Mouse (Mus musculus) forebrain, embryonic 16.5 days (tissue): ENCODE measurements around the gene Chst3. TPM values are rescaled to one million over a fixed set of nuclear protein-coding genes. Genes with fewer than 3 reads are reported as not detected.

Experiments
- ATAC-seq: fragments of 200-750 bp; cut with Nextera tagmentation; 2 replicates; pipeline ENCODE4 v1.8.0; 2017; ENCODE audit warnings: mild to moderate bottlenecking, moderate library complexity
- H3K27ac ChIP-seq: fragments of 300-500 bp; sonication (generic); 2 replicates; pipeline ENCODE4 v1.5.1; 2014; ENCODE audit warnings: low read length, control low read depth
- H3K27me3 ChIP-seq: fragments of 300-500 bp; sonication (generic); replicated peaks from 2 replicates; pipeline ENCODE4 v1.6.1; 2014; ENCODE audit warnings: low read length; ENCODE audit not compliant: control insufficient read depth, insufficient read depth
- H3K36me3 ChIP-seq: fragments of 300-500 bp; sonication (generic); 2 replicates; pipeline ENCODE4 v1.6.1; 2014; ENCODE audit not compliant: control insufficient read depth, insufficient read depth
- H3K4me1 ChIP-seq: fragments of 300-500 bp; sonication (generic); replicated peaks from 2 replicates; pipeline ENCODE4 v1.6.1; 2014; ENCODE audit warnings: low read length; ENCODE audit not compliant: control insufficient read depth, insufficient read depth
- H3K4me2 ChIP-seq: fragments of 300-500 bp; sonication (generic); 2 replicates; pipeline ENCODE4 v1.6.1; 2014; ENCODE audit warnings: mild to moderate bottlenecking, low read length, control low read depth
- H3K4me3 ChIP-seq: fragments of 300-500 bp; sonication (generic); replicated peaks from 2 replicates; pipeline ENCODE4 v1.5.1; 2014; ENCODE audit warnings: mild to moderate bottlenecking, low read length, control low read depth
- H3K9ac ChIP-seq: fragments of 300-500 bp; sonication (generic); replicated peaks from 2 replicates; pipeline ENCODE4 v1.6.1; 2014; ENCODE audit warnings: low read depth, low read length, control low read depth
- H3K9me3 ChIP-seq: fragments of 300-500 bp; sonication (generic); 2 replicates; pipeline ENCODE4 v1.6.1; 2016; ENCODE audit warnings: low read length; ENCODE audit not compliant: control insufficient read depth
- WGBS: fragments of 180-500 bp; shearing (Covaris S2); extraction: QIAGEN DNeasy Blood & Tissue Kit; methylation state at CpG from one replicate; pipeline ENCODE4 v1.1.7; 2014; 5-methylcytosine and 5-hydroxymethylcytosine counted together
- polyA plus RNA-seq: library from polyadenylated mRNA; unstranded; fragments of >200 nt; fragmentation: Nextera tagmentation; extraction: Ambion mirVana; gene quantifications from 2 replicates; pipeline ENCODE4 v1.2.1, GENCODE M21; 2015

Gene Chst3
- polyA plus RNA-seq = 0.83 and 0.90 TPM in 2 replicates

GRCm38 (mm10) chr10:60218591-60219499 is at the start of gene Chst3:
Chst3 (minus strand) TSS chr10:60219260.
- ATAC-seq = peak; percentile 84
- no peaks in the 10 kb centered on the region; the same call in 1 of the 2 replicates for H3K27me3 ChIP-seq

DNA sequence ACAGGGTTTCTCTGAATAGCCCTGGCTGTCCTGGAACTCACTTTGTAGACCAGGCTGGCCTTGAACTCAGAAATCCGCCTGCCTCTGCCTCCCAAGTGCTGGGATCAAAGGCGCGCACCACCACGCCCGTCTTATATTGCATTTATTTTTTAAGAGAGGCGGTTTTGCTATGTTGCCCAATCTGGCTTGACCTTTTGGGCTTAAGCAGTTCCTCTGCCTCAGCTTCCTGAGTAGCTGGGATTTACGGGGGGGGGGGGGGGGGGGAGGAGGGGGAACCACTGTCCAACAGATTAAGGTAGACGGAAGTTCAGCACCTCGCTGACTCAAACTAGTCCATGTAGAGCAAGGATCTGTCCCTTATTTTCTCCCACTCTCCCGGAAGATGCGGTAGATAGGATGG is 49.7 kb upstream of the Chst3 start:
- Histone ChIP-seq H3K9me3 (no peaks in the 10 kb centered on the region), H3K9ac (no peak overlapping the region), H3K4me2 (no peak overlapping the region), H3K27ac (no peak overlapping the region), H3K4me3 (no peak overlapping the region), H3K36me3 (no peaks in the 10 kb centered on the region), H3K27me3 (no peaks in the 10 kb centered on the region), H3K4me1 (peaks cover 3% of the 10 kb centered on the region; the same call in 1 of the 2 replicates)
- 83% methylated on average over 11 of the region's 11 CpGs for WGBS
- ATAC-seq = no peak

More at GRCm38 (mm10) chr10:60218591-60219499, at the start of gene Chst3:
- H3K27ac ChIP-seq = peak within 1 kb of the TSS; percentile 39
- peak within 1 kb of the TSS; percentile 96 for H3K4me2 ChIP-seq
- H3K9me3 ChIP-seq = no peaks in the 10 kb centered on the region
- H3K9ac ChIP-seq = peak within 1 kb of the TSS; percentile 70
- WGBS = under 1% methylated on average over 80 of the region's 83 CpGs
- no peaks in the 10 kb centered on the region for H3K36me3 ChIP-seq
- H3K4me1 ChIP-seq = peaks cover 25% of the 10 kb centered on the region
- H3K4me3 ChIP-seq = peak within 1 kb of the TSS; percentile 64

DNA sequence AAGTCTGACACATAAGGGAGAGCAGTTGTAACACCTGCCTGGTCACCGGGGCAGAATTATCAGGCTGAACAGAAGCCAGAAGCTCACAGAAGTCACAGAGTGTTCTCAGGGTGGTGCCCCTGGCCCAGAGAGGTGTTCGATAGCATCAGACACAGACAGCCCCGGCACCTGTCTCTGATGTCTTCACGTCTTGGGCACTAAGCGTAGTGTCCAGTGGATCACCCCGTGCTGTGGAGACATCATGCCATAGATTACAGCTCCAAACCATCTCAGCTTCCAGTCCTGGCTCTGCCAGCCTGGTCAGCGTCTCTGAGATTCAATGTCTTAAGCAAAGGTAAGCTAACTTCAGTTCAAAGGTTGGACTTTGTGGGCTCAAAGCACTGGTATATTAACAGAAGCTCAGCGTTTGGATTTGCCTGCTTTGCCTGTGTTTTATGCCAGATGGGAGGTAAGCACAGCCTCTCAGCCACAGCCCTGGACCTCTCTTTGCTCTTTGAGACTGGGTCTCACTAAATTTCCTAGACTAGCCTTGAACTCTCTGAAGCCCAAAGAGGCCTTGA is 47.9 kb upstream of the Chst3 start:
- Histone ChIP-seq H3K36me3 (no peaks in the 10 kb centered on the region), H3K9me3 (no peaks in the 10 kb centered on the region), H3K9ac (no peak overlapping the region), H3K4me3 (no peak overlapping the region), H3K27me3 (no peaks in the 10 kb centered on the region), H3K4me2 (no peak overlapping the region), H3K4me1 (peaks cover 11% of the 10 kb centered on the region), H3K27ac (no peak overlapping the region)
- ATAC-seq = no peak
- WGBS = 89% methylated on average over 8 of the region's 8 CpGs

DNA sequence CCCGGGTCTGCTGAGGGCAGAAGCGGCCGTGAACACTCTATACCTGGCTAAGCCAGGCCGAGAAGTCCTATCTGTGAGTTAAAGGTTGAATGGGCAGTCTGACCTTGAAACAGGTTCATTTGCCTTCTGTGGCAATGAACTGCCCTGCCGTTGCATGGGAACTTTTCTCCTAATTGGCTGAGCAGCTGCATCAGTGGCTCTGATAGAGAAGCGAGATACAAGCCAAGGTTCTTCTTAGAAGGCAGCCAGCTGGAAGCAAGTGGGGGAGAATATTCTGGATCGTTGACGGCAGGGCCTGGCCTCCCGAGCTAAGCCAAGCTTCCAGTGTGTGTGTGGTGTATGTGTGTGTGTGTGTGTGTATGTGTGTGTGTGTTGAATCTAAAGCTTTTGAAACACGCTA is 46.2 kb upstream of the Chst3 start:
- Histone ChIP-seq H3K4me3 (no peak overlapping the region), H3K27me3 (no peaks in the 10 kb centered on the region), H3K4me2 (no peak overlapping the region), H3K36me3 (no peaks in the 10 kb centered on the region), H3K9me3 (no peaks in the 10 kb centered on the region), H3K9ac (no peak overlapping the region), H3K27ac (no peak overlapping the region), H3K4me1 (peaks cover 11% of the 10 kb centered on the region)
- WGBS = 59% methylated on average over 10 of the region's 10 CpGs
- ATAC-seq = no peak

DNA sequence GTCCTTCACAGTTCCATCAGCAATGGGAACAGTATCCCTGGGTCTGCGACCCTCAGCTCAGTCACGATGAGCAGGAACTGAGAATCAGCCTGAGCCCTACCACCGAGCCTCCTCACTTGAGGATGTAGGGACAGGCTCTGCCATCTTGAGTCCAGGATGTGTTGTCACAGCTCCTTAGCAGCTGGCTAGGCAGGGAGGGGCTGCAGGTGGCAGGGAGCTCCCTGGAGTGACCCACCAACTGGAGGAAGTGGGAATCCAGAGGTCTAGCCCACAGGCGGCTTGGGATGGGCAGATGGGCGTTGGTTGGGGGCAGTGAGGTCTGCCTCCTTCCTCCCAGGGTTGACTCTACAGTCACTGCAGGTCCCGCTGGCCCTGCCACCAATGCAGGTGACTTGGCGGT is 44.3 kb upstream of the Chst3 start:
- H3K27ac ChIP-seq = no peak overlapping the region
- H3K4me1 ChIP-seq = peaks cover 11% of the 10 kb centered on the region
- no peak overlapping the region for H3K4me2 ChIP-seq
- H3K9me3 ChIP-seq = no peaks in the 10 kb centered on the region
- no peak for ATAC-seq
- no peaks in the 10 kb centered on the region for H3K27me3 ChIP-seq
- no peaks in the 10 kb centered on the region for H3K36me3 ChIP-seq
- 92% methylated on average over 7 of the region's 7 CpGs for WGBS
- no peak overlapping the region for H3K9ac ChIP-seq
- no peak overlapping the region for H3K4me3 ChIP-seq

DNA sequence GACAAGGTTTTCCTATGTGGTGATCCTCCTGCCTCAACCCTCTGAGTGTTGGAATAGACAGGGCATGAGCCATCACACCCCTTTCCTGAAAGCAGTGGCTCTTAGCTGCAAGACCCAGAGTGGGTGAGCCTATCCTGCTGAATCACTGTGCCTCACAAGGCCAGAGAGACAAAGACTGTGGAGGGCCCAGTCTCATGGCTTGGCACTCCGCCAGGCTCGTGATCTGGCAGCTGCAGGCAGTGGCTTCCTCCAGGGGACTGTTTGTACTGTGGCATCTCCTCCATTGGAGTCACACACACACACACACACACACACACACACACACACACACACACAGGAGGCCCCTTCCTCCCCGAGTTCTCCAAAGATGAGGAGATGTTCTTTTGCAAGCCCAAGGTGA is 43.3 kb upstream of the Chst3 start:
- H3K9me3 ChIP-seq = no peaks in the 10 kb centered on the region
- H3K4me2 ChIP-seq = no peak overlapping the region
- peaks cover 11% of the 10 kb centered on the region for H3K4me1 ChIP-seq
- H3K4me3 ChIP-seq = no peak overlapping the region
- ATAC-seq = peak; percentile 94
- no peaks in the 10 kb centered on the region for H3K36me3 ChIP-seq
- peak overlapping the region; percentile 76 for H3K27ac ChIP-seq
- H3K27me3 ChIP-seq = no peaks in the 10 kb centered on the region
- WGBS = 12% methylated on average over 3 of the region's 3 CpGs
- 0 out of 2 replicates have a peak overlapping the region, but pooled peaks have one; percentile 29 for H3K9ac ChIP-seq

DNA sequence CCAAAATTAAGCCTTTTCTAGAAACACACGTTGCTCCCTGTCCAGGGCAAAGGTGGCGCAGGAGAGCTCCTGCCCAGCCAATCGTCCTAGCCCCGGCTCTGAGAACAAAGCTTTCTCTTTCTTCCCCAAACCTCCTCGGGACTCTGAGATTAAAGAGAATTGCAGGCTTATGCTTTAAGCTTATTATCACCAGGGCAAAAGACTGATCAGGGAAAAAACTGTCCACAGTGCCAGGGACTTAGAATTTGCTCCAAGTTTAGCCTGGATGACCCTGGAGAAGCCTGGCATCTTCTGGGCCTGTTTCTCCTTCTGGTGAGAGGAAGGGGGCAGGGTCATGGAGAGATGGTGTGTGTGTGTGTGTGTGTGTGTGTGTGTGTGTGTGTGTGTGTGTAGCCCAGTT is 42.5 kb upstream of the Chst3 start:
- Histone ChIP-seq H3K4me2 (no peak overlapping the region), H3K27me3 (no peaks in the 10 kb centered on the region), H3K36me3 (no peaks in the 10 kb centered on the region), H3K9ac (no peak overlapping the region), H3K9me3 (no peaks in the 10 kb centered on the region), H3K27ac (no peak overlapping the region), H3K4me1 (peaks cover 11% of the 10 kb centered on the region), H3K4me3 (no peak overlapping the region)
- 27% methylated on average over 5 of the region's 5 CpGs for WGBS
- ATAC-seq = no peak

DNA sequence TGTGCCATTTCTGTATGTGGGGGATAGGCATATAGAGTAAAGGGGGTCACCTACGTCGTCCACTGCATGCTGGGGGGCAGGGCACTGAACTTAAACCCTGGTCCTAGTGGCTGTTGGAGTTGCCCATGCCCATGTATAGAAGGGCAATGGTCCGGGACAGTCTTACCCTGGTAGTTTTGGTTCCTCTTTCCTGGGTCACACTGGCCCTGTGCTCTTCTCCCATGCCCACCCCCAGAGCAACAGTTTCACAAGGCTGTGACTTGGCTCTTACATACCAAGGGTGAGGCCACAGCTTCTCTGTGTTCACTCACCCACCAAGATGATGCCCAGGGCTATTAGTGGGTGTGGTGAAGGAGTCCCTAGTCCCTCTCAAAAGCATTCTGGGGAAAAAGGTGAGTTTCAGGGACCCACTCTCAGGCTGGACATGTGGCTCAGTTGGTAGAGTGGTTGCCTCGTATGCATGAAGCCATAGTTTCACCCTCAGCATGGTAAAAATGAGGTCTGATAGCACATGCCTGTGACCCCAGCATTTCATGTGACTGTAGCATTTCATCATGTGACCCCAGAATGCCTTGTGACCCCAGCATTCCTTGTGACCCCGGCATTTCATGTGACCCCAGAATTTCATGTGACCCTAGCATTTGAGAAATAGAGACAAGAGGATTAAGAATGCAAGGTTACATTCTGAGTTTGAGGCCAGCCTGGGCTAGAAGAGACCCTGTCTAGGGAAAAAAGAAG is 41.7 kb upstream of the Chst3 start:
- no peaks in the 10 kb centered on the region for H3K36me3 ChIP-seq
- H3K9me3 ChIP-seq = no peaks in the 10 kb centered on the region
- no peak for ATAC-seq
- no peak overlapping the region for H3K4me3 ChIP-seq
- no peak overlapping the region for H3K27ac ChIP-seq
- H3K4me2 ChIP-seq = no peak overlapping the region
- WGBS = 86% methylated on average over 5 of the region's 5 CpGs
- no peak overlapping the region for H3K9ac ChIP-seq
- H3K4me1 ChIP-seq = peaks cover 11% of the 10 kb centered on the region
- no peaks in the 10 kb centered on the region for H3K27me3 ChIP-seq

GRCm38 (mm10) chr10:60257261-60257825 is 38.3 kb upstream of the Chst3 start:
- no peaks in the 10 kb centered on the region for H3K27me3 ChIP-seq
- H3K36me3 ChIP-seq = no peaks in the 10 kb centered on the region
- H3K4me3 ChIP-seq = no peak overlapping the region
- H3K27ac ChIP-seq = no peak overlapping the region
- H3K9ac ChIP-seq = no peak overlapping the region
- no peaks in the 10 kb centered on the region for H3K9me3 ChIP-seq
- WGBS = 49% methylated on average over 16 of the region's 16 CpGs
- ATAC-seq = no peak
- H3K4me1 ChIP-seq = peaks cover 4% of the 10 kb centered on the region
- H3K4me2 ChIP-seq = no peak overlapping the region
